Mouse (Mus musculus) forebrain, embryonic 16.5 days (tissue): ENCODE measurements around the gene Gm49396. TPM values are rescaled to one million over a fixed set of nuclear protein-coding genes. Genes with fewer than 3 reads are reported as not detected.

ENCODE experiments used
- ATAC-seq: fragments of 200-750 bp; cut with Nextera tagmentation; 2 replicates; pipeline ENCODE4 v1.8.0; 2017; ENCODE audit warnings: mild to moderate bottlenecking, moderate library complexity
- H3K27ac ChIP-seq: fragments of 300-500 bp; sonication (generic); 2 replicates; pipeline ENCODE4 v1.5.1; 2014; ENCODE audit warnings: low read length, control low read depth
- H3K27me3 ChIP-seq: fragments of 300-500 bp; sonication (generic); replicated peaks from 2 replicates; pipeline ENCODE4 v1.6.1; 2014; ENCODE audit warnings: low read length; ENCODE audit not compliant: control insufficient read depth, insufficient read depth
- H3K36me3 ChIP-seq: fragments of 300-500 bp; sonication (generic); 2 replicates; pipeline ENCODE4 v1.6.1; 2014; ENCODE audit not compliant: control insufficient read depth, insufficient read depth
- H3K4me1 ChIP-seq: fragments of 300-500 bp; sonication (generic); replicated peaks from 2 replicates; pipeline ENCODE4 v1.6.1; 2014; ENCODE audit warnings: low read length; ENCODE audit not compliant: control insufficient read depth, insufficient read depth
- H3K4me2 ChIP-seq: fragments of 300-500 bp; sonication (generic); 2 replicates; pipeline ENCODE4 v1.6.1; 2014; ENCODE audit warnings: mild to moderate bottlenecking, low read length, control low read depth
- H3K4me3 ChIP-seq: fragments of 300-500 bp; sonication (generic); replicated peaks from 2 replicates; pipeline ENCODE4 v1.5.1; 2014; ENCODE audit warnings: mild to moderate bottlenecking, low read length, control low read depth
- H3K9ac ChIP-seq: fragments of 300-500 bp; sonication (generic); replicated peaks from 2 replicates; pipeline ENCODE4 v1.6.1; 2014; ENCODE audit warnings: low read depth, low read length, control low read depth
- H3K9me3 ChIP-seq: fragments of 300-500 bp; sonication (generic); 2 replicates; pipeline ENCODE4 v1.6.1; 2016; ENCODE audit warnings: low read length; ENCODE audit not compliant: control insufficient read depth
- WGBS: fragments of 180-500 bp; shearing (Covaris S2); extraction: QIAGEN DNeasy Blood & Tissue Kit; methylation state at CpG from one replicate; pipeline ENCODE4 v1.1.7; 2014; 5-methylcytosine and 5-hydroxymethylcytosine counted together
- polyA plus RNA-seq: library from polyadenylated mRNA; unstranded; fragments of >200 nt; fragmentation: Nextera tagmentation; extraction: Ambion mirVana; gene quantifications from 2 replicates; pipeline ENCODE4 v1.2.1, GENCODE M21; 2015

Gm49396 gene
- polyA plus RNA-seq, 1 experiment from 2014 or later: 28.5 TPM

DNA sequence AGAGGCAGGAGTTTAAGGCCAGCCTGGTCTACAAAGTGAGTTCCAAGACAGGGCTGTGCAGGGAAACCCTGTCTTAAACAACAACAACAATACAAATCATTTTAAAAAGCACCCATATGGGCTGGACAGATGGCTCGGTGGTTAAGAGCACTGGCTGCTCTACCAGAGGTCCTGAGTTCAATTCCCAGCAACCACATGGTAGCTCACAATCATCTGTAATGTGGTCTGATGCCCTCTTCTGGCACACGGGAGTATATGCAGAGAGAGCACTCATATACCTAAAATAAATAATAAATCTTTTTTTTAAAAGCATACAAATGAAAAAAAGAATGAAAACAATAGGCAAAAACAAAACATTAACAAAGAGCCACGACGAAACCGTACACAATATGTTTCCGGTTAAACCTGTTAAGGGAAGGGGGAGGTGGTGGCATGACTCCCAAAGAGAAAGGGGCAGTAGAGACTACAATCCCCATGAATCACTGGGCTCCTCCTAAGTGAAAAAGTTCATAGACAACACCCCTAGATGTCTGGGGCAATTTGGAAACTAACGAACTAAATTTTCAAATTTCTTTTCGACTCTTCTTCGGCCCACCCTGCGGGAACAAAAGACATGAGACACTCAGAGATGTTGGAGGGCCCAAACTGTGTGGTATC is 11.6 kb upstream of the Gm49396 start:
- no peaks in the 10 kb centered on the region for H3K27me3 ChIP-seq
- H3K9me3 ChIP-seq: no peaks in the 10 kb centered on the region
- peak; percentile 70 for ATAC-seq
- peak overlapping the region; percentile 74 for H3K9ac ChIP-seq
- peaks cover 16% of the 10 kb centered on the region for H3K4me1 ChIP-seq
- 3% methylated on average over 10 of the region's 10 CpGs for WGBS
- peak overlapping the region; percentile 48 for H3K4me2 ChIP-seq
- H3K27ac ChIP-seq: peak overlapping the region; percentile 99
- H3K4me3 ChIP-seq: peak overlapping the region; percentile 75
- H3K36me3 ChIP-seq: peaks cover 11% of the 10 kb centered on the region; the same call in 1 of the 2 replicates

- Histone ChIP-seq H3K4me2 (peak within 1 kb of the TSS; percentile 96), H3K4me3 (peak within 1 kb of the TSS; percentile 75), H3K27ac (peak within 1 kb of the TSS; percentile 99), H3K9ac (peak within 1 kb of the TSS; percentile 74), H3K36me3 (peaks cover 16% of the 10 kb centered on the region; the same call in 1 of the 2 replicates), H3K4me1 (peaks cover 16% of the 10 kb centered on the region), H3K27me3 (no peaks in the 10 kb centered on the region), H3K9me3 (no peaks in the 10 kb centered on the region)
- WGBS: under 1% methylated on average over 44 of the region's 44 CpGs
- ATAC-seq: peak; percentile 96
Observed at GRCm38 (mm10) chr7:30552102-30553020, 10.8 kb upstream of the Gm49396 start, which contains the start of the genes Hspb6 and Proser3. TSS of gene Hspb6 (plus strand) at chr7:30552178. TSS of gene Proser3 (minus strand) at chr7:30552299.

- no peak for ATAC-seq
- H3K27ac ChIP-seq: peak overlapping the region; percentile 99
- H3K4me3 ChIP-seq: peak overlapping the region; percentile 75
- no peaks in the 10 kb centered on the region for H3K27me3 ChIP-seq
- H3K9ac ChIP-seq: peak overlapping the region; percentile 59
- H3K36me3 ChIP-seq: peaks cover 19% of the 10 kb centered on the region; the same call in 1 of the 2 replicates
- H3K4me1 ChIP-seq: peaks cover 20% of the 10 kb centered on the region
- peak overlapping the region; percentile 96 for H3K4me2 ChIP-seq
- 1% methylated on average over 23 of the region's 23 CpGs for WGBS
- no peaks in the 10 kb centered on the region for H3K9me3 ChIP-seq
Observed at GRCm38 (mm10) chr7:30553021-30553589, 10.0 kb upstream of the Gm49396 start.

- H3K4me1 ChIP-seq: peaks cover 29% of the 10 kb centered on the region
- 85% methylated on average over 22 of the region's 22 CpGs for WGBS
- no peak overlapping the region for H3K27ac ChIP-seq
- no peak overlapping the region for H3K9ac ChIP-seq
- no peak overlapping the region for H3K4me3 ChIP-seq
- no peak for ATAC-seq
- no peaks in the 10 kb centered on the region for H3K9me3 ChIP-seq
- H3K27me3 ChIP-seq: no peaks in the 10 kb centered on the region
- H3K4me2 ChIP-seq: peak overlapping the region; percentile 96; the same call in 1 of the 2 replicates
- 0 out of 2 replicates have a peak, but pooled peaks cover 15% of the 10 kb centered on the region for H3K36me3 ChIP-seq
Observed at GRCm38 (mm10) chr7:30553810-30554584, 9.1 kb upstream of the Gm49396 start.

DNA sequence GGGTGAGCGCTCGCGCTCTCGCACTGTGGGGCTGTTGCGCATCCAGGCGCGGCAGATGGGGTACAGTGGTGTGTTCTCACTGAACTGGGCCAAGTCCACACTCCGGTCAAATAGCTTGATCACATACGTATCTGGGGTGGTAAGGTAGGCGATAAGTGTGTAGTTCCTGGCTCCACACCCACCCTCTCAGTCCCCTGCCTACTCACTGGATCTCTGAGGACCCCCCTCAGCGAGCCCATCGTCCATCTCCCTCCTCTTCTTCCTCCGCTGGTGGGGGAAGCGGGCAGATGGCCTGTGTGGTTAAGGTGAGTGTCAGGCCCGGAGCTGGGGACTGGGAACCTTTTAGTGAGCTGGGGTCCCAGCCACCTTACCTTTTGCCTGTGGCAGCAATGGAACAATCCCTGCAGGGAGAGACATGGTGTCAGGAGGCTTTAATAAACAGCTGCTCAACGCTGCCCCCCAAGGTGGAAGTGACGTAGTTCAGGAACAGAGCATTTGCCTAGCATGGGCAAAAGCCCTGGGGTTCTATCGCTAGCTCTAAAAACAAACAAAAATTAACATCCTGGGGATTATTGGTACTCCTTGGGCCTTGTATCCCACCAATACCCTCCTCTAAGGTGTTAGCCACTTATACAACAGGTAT is 6.1 kb upstream of the Gm49396 start:
- Histone ChIP-seq H3K4me3 (no peak overlapping the region), H3K4me1 (peaks cover 32% of the 10 kb centered on the region), H3K27me3 (no peaks in the 10 kb centered on the region), H3K9me3 (no peaks in the 10 kb centered on the region), H3K36me3 (0 out of 2 replicates have a peak, but pooled peaks cover 15% of the 10 kb centered on the region), H3K9ac (no peak overlapping the region), H3K4me2 (no peak overlapping the region), H3K27ac (no peak overlapping the region)
- 92% methylated on average over 18 of the region's 18 CpGs for WGBS
- no peak for ATAC-seq

DNA sequence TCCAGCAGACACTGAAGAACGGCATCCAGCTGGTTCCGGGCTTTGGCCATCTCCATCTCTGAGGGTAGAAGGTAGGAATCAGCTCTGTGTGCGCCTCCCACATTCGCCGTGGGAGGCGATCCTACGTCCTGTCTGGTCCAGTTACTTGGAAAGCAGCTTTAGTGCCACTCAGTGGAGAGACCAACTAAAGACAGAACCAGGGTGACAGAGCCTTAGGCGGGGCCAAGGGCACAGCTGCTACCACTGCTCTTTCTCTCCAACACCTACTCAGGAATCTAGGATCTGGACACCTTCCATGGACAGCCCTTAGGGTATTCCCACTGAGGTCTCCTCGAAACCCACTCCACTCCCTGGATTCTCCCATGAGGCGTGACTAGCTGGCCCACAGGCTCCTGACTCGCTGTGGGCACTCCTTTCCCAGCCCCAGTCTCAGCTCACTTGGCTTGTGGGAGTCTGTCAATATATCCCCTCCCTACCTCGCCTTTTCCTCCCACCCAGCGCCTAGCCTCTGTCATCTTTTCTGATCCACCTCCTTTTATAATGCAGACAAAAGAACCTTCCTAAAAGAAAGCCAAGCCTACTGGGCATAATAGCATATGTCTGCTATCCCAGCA is 5.1 kb upstream of the Gm49396 start:
- Histone ChIP-seq H3K36me3 (0 out of 2 replicates have a peak, but pooled peaks cover 15% of the 10 kb centered on the region), H3K27ac (no peak overlapping the region), H3K4me2 (no peak overlapping the region), H3K4me1 (peaks cover 31% of the 10 kb centered on the region), H3K9ac (no peak overlapping the region), H3K27me3 (no peaks in the 10 kb centered on the region), H3K9me3 (no peaks in the 10 kb centered on the region), H3K4me3 (no peak overlapping the region)
- no peak for ATAC-seq
- WGBS: 89% methylated on average over 13 of the region's 13 CpGs

DNA sequence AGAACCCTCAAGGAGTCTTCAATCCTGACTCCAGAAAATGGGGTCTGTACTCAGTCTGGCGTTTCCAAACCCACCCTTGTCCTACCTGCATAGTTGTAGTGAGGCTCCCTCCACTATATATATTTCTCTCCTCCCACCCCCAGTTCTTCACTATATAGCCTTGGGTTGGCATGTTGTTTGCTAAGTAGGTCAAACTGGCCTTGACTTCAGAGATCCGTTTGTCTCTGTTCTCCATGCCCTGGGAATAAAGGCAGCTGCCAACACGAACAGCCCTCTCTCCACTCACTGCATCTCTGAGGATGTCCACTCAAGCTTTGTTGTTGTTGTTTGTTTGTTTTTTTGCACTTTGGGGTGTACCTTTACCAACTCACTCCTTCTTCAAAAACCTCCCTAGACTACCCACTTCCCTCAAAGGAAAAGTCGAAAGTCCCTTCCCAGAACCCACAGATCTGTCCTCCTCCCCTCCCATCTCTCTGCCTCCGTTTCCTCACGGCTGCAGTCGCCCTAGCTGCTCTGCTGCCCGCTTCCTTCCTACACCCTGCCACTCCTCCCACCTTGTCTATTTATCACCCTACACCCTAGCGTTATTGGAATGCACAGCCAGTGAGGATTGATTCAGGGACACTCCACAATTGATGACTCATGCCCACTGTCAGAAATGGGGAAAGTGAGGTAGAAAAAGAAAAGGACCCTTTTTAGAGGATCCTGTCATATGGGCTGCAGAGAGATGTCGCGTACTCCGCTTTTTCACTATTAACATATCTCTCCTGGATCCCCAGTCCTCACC is 4.3 kb upstream of the Gm49396 start:
- Histone ChIP-seq H3K27me3 (no peaks in the 10 kb centered on the region), H3K4me3 (peak overlapping the region; percentile 60), H3K4me2 (peak overlapping the region; percentile 82), H3K4me1 (peaks cover 26% of the 10 kb centered on the region), H3K27ac (0 out of 2 replicates have a peak overlapping the region, but pooled peaks have one; percentile 16), H3K9me3 (no peaks in the 10 kb centered on the region), H3K9ac (peak overlapping the region; percentile 67), H3K36me3 (0 out of 2 replicates have a peak, but pooled peaks cover 15% of the 10 kb centered on the region)
- WGBS: 12% methylated on average over 12 of the region's 12 CpGs
- no peak for ATAC-seq
